Mouse (Mus musculus) embryo, embryonic 9.5 days (tissue): Measurements from ENCODE around the gene Bach2.
A peak's percentile ranks its signal among the peaks of the same experiment; 100 is the strongest.

ENCODE experiments used
- DNase-seq: peaks from one replicate; pipeline ENCODE4 v3.0.0-alpha.2; 2017; ENCODE audit errors: extremely low spot score

The Bach2 gene

GRCm38 (mm10) chr4:32293686-32294265 is 55.2 kb downstream of the Bach2 start:
- no peak for DNase-seq

GRCm38 (mm10) chr4:32297071-32297671 is 58.6 kb downstream of the Bach2 start:
- no peak for DNase-seq

- DNase-seq, result no peak
Measured at GRCm38 (mm10) chr4:32299221-32299620, 60.6 kb downstream of the Bach2 start.

- DNase-seq, result no peak
Measured at GRCm38 (mm10) chr4:32299970-32300369, 61.4 kb downstream of the Bach2 start.

- DNase-seq, result no peak
Measured at GRCm38 (mm10) chr4:32302668-32303067, 64.1 kb downstream of the Bach2 start.

GRCm38 (mm10) chr4:32303076-32303475 is 64.5 kb downstream of the Bach2 start:
- DNase-seq, result peak; percentile 78

- DNase-seq, result peak; percentile 86
Measured at GRCm38 (mm10) chr4:32303674-32304073, 65.1 kb downstream of the Bach2 start.

- DNase-seq, result no peak
Measured at GRCm38 (mm10) chr4:32304221-32304703, 65.7 kb downstream of the Bach2 start.

GRCm38 (mm10) chr4:32305036-32305615 is 66.5 kb downstream of the Bach2 start:
- DNase-seq, result no peak

- DNase-seq, result no peak
Measured at GRCm38 (mm10) chr4:32305683-32306082, 67.1 kb downstream of the Bach2 start.

GRCm38 (mm10) chr4:32306169-32306792 is 67.7 kb downstream of the Bach2 start:
- DNase-seq, result no peak

- no peak for DNase-seq
Measured at GRCm38 (mm10) chr4:32307215-32307614, 68.6 kb downstream of the Bach2 start.

- DNase-seq, result no peak
Measured at GRCm38 (mm10) chr4:32312171-32312946, 73.8 kb downstream of the Bach2 start.

- no peak for DNase-seq
Measured at GRCm38 (mm10) chr4:32314919-32315318, 76.3 kb downstream of the Bach2 start.

- DNase-seq, result no peak
Measured at GRCm38 (mm10) chr4:32318608-32319007, 80.0 kb downstream of the Bach2 start.

GRCm38 (mm10) chr4:32319327-32319726 is 80.7 kb downstream of the Bach2 start:
- DNase-seq, result no peak

GRCm38 (mm10) chr4:32320039-32320438 is 81.4 kb downstream of the Bach2 start:
- DNase-seq, result no peak

- no peak for DNase-seq
Measured at GRCm38 (mm10) chr4:32324111-32324510, 85.5 kb downstream of the Bach2 start.

GRCm38 (mm10) chr4:32324967-32325366 is 86.4 kb downstream of the Bach2 start:
- no peak for DNase-seq

GRCm38 (mm10) chr4:32325596-32325995 is 87.0 kb downstream of the Bach2 start:
- DNase-seq, result no peak

- no peak for DNase-seq
Measured at GRCm38 (mm10) chr4:32326279-32326678, 87.7 kb downstream of the Bach2 start.

GRCm38 (mm10) chr4:32326860-32327259 is 88.3 kb downstream of the Bach2 start:
- no peak for DNase-seq
